Mouse (Mus musculus): ENCODE measurements at regions not wholly inside any gene's neighbourhood (a gene's known extent, or its start where the extent isn't known, plus 50 kb on each side); places are given as distances from the start of the nearest gene placed in this dataset.

DNA sequence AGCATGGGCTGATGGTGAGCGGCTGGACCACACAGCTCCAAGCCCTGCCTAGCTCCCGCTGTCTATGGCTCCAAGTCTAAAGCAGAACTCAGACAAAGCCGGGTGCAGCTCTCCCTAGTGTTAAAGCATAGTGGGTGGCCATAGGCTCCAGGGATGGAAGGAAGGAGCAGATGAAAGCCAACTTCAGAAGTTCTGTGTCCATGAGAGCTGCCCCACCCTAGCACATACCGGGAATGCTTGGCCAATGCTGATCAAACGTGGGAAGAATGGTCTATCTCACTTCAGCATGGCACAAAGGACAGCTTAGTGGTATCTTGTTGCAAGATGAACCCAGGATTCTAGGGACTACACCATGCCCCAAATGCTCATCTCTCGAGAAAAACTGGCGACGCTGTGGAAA, 55.5 kb upstream of the Ssx2ip start:
- Histone ChIP-seq H3K27me3 (peaks cover 21% of the 10 kb centered on the region), H3K4me2 (no peak overlapping the region), H3K9ac (no peak overlapping the region), H3K9me3 (replicated peaks) (no peaks in the 10 kb centered on the region), H3K27ac (replicated peaks) (no peak overlapping the region), H3K4me3 (replicated peaks) (no peak overlapping the region), H3K4me1 (replicated peaks) (peaks cover 4% of the 10 kb centered on the region), H3K36me3 (replicated peaks) (no peaks in the 10 kb centered on the region)
- ATAC-seq (ENCODE audit: insufficient read depth) = no peak
- 71% methylated on average over 8 of the region's 8 CpGs for WGBS (ENCODE audit: insufficient replicate concordance)

DNA sequence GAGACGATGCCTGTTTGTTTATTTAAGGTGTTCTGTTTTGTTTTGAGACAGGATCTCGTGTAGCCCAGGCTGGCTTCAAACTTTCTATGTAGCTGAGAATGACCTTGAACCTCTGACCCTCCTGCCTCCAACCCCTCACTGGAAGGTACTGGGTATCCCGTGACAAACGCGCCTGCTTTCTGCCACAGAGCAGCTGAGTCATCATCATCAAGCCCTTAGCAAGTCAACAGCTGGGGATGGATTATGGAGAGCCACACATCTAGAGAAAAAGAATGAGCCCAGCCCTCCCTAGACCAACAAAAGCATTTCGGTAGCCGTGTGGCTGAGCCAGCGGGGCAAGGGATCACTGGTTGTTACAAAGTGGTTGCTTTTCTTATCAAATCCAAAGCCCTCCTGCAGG, 55.0 kb upstream of the Ssx2ip start:
- WGBS (ENCODE audit: insufficient replicate concordance) = 56% methylated on average over 8 of the region's 8 CpGs
- Histone ChIP-seq H3K9ac (no peak overlapping the region), H3K4me2 (no peak overlapping the region), H3K9me3 (replicated peaks) (no peaks in the 10 kb centered on the region), H3K4me3 (replicated peaks) (no peak overlapping the region), H3K4me1 (replicated peaks) (peaks cover 4% of the 10 kb centered on the region), H3K36me3 (replicated peaks) (no peaks in the 10 kb centered on the region), H3K27ac (replicated peaks) (no peak overlapping the region), H3K27me3 (peaks cover 21% of the 10 kb centered on the region)
- no peak for ATAC-seq (ENCODE audit: insufficient read depth)

DNA sequence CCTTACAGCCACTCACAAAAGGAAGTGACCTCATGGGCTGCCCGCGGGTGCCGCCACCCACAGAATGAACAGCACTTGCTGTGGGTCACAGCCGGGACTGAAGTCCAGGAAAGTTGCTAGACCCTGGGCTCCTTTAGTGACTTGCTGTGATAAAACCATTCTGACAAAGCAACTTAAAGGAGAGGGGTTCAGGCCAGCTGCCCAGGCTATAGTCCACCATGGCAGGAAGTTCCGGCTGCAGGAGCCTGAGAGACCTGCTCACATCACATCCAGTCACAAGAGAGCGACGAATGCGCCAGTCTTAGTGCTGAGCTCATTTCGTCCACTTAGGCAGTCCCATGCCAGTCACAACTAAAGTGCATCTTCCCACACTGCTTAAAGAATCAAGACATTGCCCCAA, 54.3 kb upstream of the Ssx2ip start:
- 72% methylated on average over 9 of the region's 9 CpGs for WGBS (ENCODE audit: insufficient replicate concordance)
- no peak for ATAC-seq (ENCODE audit: insufficient read depth)
- no peak overlapping the region for H3K27ac ChIP-seq (replicated peaks)

DNA sequence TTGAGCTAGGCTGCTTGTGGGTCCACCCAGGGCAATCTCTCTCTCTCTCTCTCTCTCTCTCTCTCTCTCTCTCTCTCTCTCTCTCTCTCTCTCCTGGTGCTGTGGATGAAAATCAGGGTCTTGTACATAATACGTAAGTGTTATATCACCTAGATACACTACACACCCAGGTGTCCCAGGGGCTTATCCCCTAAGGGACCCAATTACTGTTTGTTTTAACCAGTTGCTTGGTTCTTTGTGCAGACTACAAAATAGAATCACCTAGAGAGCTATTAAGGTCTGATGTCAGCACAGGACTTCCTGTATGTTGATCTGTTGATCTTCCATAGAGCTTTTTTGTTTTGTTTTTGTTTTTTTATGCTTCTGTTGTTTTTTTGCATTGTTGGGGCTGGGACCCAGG, 53.0 kb upstream of the Ssx2ip start:
- no peak overlapping the region for H3K27ac ChIP-seq (replicated peaks)
- H3K9me3 ChIP-seq (replicated peaks) = no peaks in the 10 kb centered on the region
- no peak overlapping the region for H3K9ac ChIP-seq
- H3K4me3 ChIP-seq (replicated peaks) = no peak overlapping the region
- no peak for ATAC-seq (ENCODE audit: insufficient read depth)
- 83% methylated on average over 1 of the region's 1 CpGs for WGBS (ENCODE audit: insufficient replicate concordance)
- H3K27me3 ChIP-seq = peaks cover 27% of the 10 kb centered on the region
- no peaks in the 10 kb centered on the region for H3K36me3 ChIP-seq (replicated peaks)
- no peak overlapping the region for H3K4me2 ChIP-seq
- no peaks in the 10 kb centered on the region for H3K4me1 ChIP-seq (replicated peaks)

More for the DNA sequence above, 54.3 kb upstream of the Ssx2ip start:
- peaks cover 27% of the 10 kb centered on the region for H3K27me3 ChIP-seq
- no peak overlapping the region for H3K4me3 ChIP-seq (replicated peaks)
- H3K4me1 ChIP-seq (replicated peaks) = peaks cover 4% of the 10 kb centered on the region
- H3K9me3 ChIP-seq (replicated peaks) = no peaks in the 10 kb centered on the region
- no peak overlapping the region for H3K4me2 ChIP-seq
- H3K36me3 ChIP-seq (replicated peaks) = no peaks in the 10 kb centered on the region
- no peak overlapping the region for H3K9ac ChIP-seq

DNA sequence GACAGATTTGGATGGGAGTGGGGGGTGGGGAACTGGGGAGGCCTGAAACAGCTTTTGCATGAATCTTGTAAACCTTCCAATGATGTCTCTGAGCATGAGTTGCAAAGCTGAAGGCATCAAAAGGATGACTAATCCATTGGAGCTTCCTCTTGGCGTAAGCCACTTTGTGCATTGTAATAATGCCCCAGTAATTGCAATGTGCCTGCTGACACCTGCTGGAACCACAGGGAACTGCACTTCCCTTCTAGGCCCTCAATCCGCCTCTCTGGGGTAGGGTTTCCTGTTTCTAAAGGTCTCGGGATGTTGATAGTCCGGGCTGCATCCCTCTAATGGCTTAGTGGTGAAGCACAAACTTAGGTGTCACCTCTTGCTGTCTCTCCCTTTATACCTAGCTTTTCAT, 52.3 kb upstream of the Ssx2ip start:
- Histone ChIP-seq H3K36me3 (replicated peaks) (no peaks in the 10 kb centered on the region), H3K9ac (no peak overlapping the region), H3K9me3 (replicated peaks) (no peaks in the 10 kb centered on the region), H3K4me3 (replicated peaks) (no peak overlapping the region), H3K4me1 (replicated peaks) (no peaks in the 10 kb centered on the region), H3K27ac (replicated peaks) (no peak overlapping the region), H3K4me2 (no peak overlapping the region), H3K27me3 (peaks cover 24% of the 10 kb centered on the region)
- 46% methylated on average over 4 of the region's 4 CpGs for WGBS (ENCODE audit: insufficient replicate concordance)
- ATAC-seq (ENCODE audit: insufficient read depth) = no peak

DNA sequence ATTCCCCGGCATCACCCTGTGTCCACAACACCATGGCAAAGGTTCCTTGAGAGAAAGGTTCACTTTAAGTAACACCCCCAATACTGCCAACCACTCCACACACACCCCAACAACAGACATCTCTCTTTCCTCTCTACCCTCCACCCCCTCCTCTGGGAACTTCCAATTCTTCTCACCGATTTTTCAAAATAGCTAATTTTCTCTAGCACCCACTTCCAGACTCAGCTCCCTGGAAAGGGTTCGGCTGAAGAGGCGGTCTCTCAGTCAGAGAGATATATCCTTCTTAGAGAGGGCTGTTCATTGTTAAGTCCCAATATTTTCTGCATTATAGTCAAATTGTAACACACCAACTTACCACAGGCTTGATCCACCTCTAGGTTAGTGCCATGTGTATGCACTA, 50.5 kb upstream of the Ssx2ip start:
- ATAC-seq (ENCODE audit: insufficient read depth) = no peak

More for the DNA sequence above, 50.5 kb upstream of the Ssx2ip start:
- H3K9me3 ChIP-seq (replicated peaks) = no peaks in the 10 kb centered on the region
- H3K36me3 ChIP-seq (replicated peaks) = no peaks in the 10 kb centered on the region
- H3K9ac ChIP-seq = no peak overlapping the region
- no peak overlapping the region for H3K4me2 ChIP-seq
- H3K27me3 ChIP-seq = 0 out of 2 replicates have a peak, but pooled peaks cover 7% of the 10 kb centered on the region
- H3K27ac ChIP-seq (replicated peaks) = no peak overlapping the region
- no peak overlapping the region for H3K4me3 ChIP-seq (replicated peaks)
- WGBS (ENCODE audit: insufficient replicate concordance) = 87% methylated on average over 4 of the region's 4 CpGs
- H3K4me1 ChIP-seq (replicated peaks) = no peaks in the 10 kb centered on the region
